In the genomic region with DNA sequence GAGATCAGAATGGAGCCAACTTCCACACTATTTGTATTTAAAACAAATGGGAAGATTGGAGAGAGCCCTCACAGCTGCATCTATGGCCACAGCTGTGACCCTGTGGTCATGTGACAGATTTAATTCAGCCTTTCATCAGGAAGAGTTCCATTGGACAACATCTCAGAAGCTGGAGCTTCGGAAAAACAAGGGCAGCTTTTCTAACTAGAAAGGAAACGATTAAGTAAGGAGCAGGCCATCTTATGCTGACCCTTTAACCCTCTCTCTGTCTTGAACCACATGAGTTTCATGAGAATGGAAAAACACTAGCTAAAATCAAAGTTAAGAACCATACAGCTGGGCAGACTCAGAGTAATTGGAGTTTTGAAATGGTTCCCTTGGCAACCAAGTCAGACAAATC, we compare ENCODE assay signal across 12 mouse cellular contexts.
DNase-seq lines count a peak whose midpoint lies in the region; ATAC-seq lines count a peak whose summit lies in the region.
"Had no signal": no experiment of that assay in that cellular context is flagged by ENCODE, and none has a peak within 500 bp of the region (broad histone marks: within the 10 kb centered on the region; RNA-seq: fewer than 3 reads in every experiment).

No protein-coding gene starts in this region.

- no peak overlapping the region for H3K4me2 ChIP-seq in heart, embryonic 12.5 days
- H3K4me2 ChIP-seq in kidney, embryonic 14.5 days (replicated peaks; ENCODE audit: low read depth, low read length): no peak overlapping the region
- H3K4me2 ChIP-seq in stomach, embryonic 15.5 days: no peak overlapping the region
- H3K4me2 ChIP-seq: forebrain, embryonic 13.5 days; neural tube, embryonic 13.5 days had no signal

- no peaks in the 10 kb centered on the region for H3K27me3 ChIP-seq in heart, embryonic 12.5 days (replicated peaks)
- no peaks in the 10 kb centered on the region for H3K27me3 ChIP-seq in kidney, embryonic 14.5 days (ENCODE audit: control insufficient read depth, insufficient read depth, low read length)
- H3K27me3 ChIP-seq in stomach, embryonic 15.5 days (replicated peaks): no peaks in the 10 kb centered on the region
- H3K27me3 ChIP-seq: forebrain, embryonic 13.5 days; neural tube, embryonic 13.5 days had no signal

- no peak overlapping the region for H3K9ac ChIP-seq in heart, embryonic 12.5 days
- H3K9ac ChIP-seq in kidney, embryonic 14.5 days (ENCODE audit: low read depth, low read length): no peak overlapping the region
- H3K9ac ChIP-seq in stomach, embryonic 15.5 days: no peak overlapping the region
- H3K9ac ChIP-seq: forebrain, embryonic 13.5 days; neural tube, embryonic 13.5 days had no signal

- no peaks in the 10 kb centered on the region for H3K4me1 ChIP-seq in heart, embryonic 12.5 days (replicated peaks)
- no peaks in the 10 kb centered on the region for H3K4me1 ChIP-seq in kidney, embryonic 14.5 days (ENCODE audit: control insufficient read depth, insufficient read depth, low read length)
- no peaks in the 10 kb centered on the region for H3K4me1 ChIP-seq in stomach, embryonic 15.5 days
- H3K4me1 ChIP-seq: forebrain, embryonic 13.5 days had no signal

- 72% methylated on average over 2 of the region's 2 CpGs for WGBS in heart, embryonic 12.5 days
- WGBS in kidney, embryonic 14.5 days: 49% methylated on average over 2 of the region's 2 CpGs
- 45% methylated on average over 2 of the region's 2 CpGs for WGBS in stomach, embryonic 15.5 days

- no peak for ATAC-seq in heart, embryonic 12.5 days (ENCODE audit: insufficient number of reproducible peaks, low FRiP score)
- peak; percentile 60 for ATAC-seq in kidney, embryonic 14.5 days (ENCODE audit: low FRiP score, low TSS enrichment)
- ATAC-seq in stomach, embryonic 15.5 days (ENCODE audit: insufficient read depth, low FRiP score, low read depth): peak; percentile 60; the same call in 1 of the 2 replicates
- ATAC-seq: forebrain, embryonic 13.5 days; inflammation-experienced regulatory T-cells, adult 6 months had no signal

- no peak overlapping the region for H3K27ac ChIP-seq in heart, embryonic 12.5 days (ENCODE audit: poor library complexity, severe bottlenecking)
- H3K27ac ChIP-seq in kidney, embryonic 14.5 days (ENCODE audit: low read depth, low read length): no peak overlapping the region
- H3K27ac ChIP-seq in stomach, embryonic 15.5 days: no peak overlapping the region
- H3K27ac ChIP-seq: forebrain, embryonic 13.5 days; neural tube, embryonic 13.5 days had no signal

- no peak overlapping the region for H3K4me3 ChIP-seq in heart, embryonic 12.5 days
- H3K4me3 ChIP-seq in kidney, embryonic 14.5 days (ENCODE audit: low read length): no peak overlapping the region
- no peak overlapping the region for H3K4me3 ChIP-seq in stomach, embryonic 15.5 days (replicated peaks)
- H3K4me3 ChIP-seq: forebrain, embryonic 13.5 days; neural tube, embryonic 13.5 days had no signal

- no peaks in the 10 kb centered on the region for H3K36me3 ChIP-seq in heart, embryonic 12.5 days
- no peaks in the 10 kb centered on the region for H3K36me3 ChIP-seq in kidney, embryonic 14.5 days (ENCODE audit: control insufficient read depth, insufficient read depth, low read length)
- no peaks in the 10 kb centered on the region for H3K36me3 ChIP-seq in stomach, embryonic 15.5 days
- H3K36me3 ChIP-seq: neural tube, embryonic 13.5 days had no signal

- no peaks in the 10 kb centered on the region for H3K9me3 ChIP-seq in heart, embryonic 12.5 days (replicated peaks)
- no peaks in the 10 kb centered on the region for H3K9me3 ChIP-seq in kidney, embryonic 14.5 days (ENCODE audit: control insufficient read depth, low read length)
- no peaks in the 10 kb centered on the region for H3K9me3 ChIP-seq in stomach, embryonic 15.5 days
- H3K9me3 ChIP-seq: forebrain, embryonic 13.5 days; neural tube, embryonic 13.5 days had no signal

- DNase-seq in heart, adult 18-20 months: peak; percentile 34 to 49
- DNase-seq in lung, postnatal 36 days: peak; percentile 32
- DNase-seq in lung, adult 18-20 months: no peak
- no peak for DNase-seq in thymus, postnatal 14 days
- no peak for DNase-seq in cerebellum, postnatal 14 days
- DNase-seq: thymus, adult 18-20 months had no signal

Comparison
In these comparisons a context has a peak if more than half of its experiments do, and no peak if none do; other contexts are left out.
1. DNase-seq: peak in heart, adult 18-20 months (2 of 2) and lung, postnatal 36 days (single experiment); none in lung, adult 18-20 months (0 of 2), thymus, postnatal 14 days (single experiment) and cerebellum, postnatal 14 days (0 of 2).